Mouse (Mus musculus) neural tube, embryonic 10.5 days (tissue): ENCODE results near the gene Stk11.

ENCODE experiments used
- DNase-seq: peaks from one replicate; pipeline ENCODE4 v3.0.0-alpha.2; 2017; ENCODE audit warnings: low spot score; ENCODE audit errors: extremely low spot score

The Stk11 gene

DNA sequence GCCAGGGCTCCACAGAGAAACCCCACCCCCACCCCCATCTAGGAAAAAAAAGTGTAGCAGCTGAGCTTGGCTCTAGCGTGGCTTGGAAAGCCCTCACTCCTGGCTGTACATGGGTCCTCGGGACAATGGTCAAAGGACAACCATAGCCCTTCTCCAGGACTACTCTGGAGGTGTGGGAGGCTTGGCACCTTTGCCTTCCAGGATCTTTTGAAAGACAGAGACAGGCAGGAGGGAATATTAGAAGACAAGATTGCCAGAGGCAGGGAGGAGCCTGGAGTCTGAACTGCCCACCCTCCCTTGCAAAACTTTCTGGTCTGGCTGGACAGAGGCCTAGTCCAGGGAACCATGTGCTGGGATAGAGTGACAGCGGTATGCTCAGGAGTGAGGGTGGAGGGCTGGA lies 20.9 kb upstream of the Stk11 start:
- DNase-seq, result no peak

GRCm38 (mm10) chr10:80095547-80095946 lies 20.1 kb upstream of the Stk11 start:
- DNase-seq, result no peak

GRCm38 (mm10) chr10:80097275-80097674 lies 18.3 kb upstream of the Stk11 start:
- DNase-seq, result no peak

- DNase-seq, result no peak
These were observed 17.0 kb upstream of the Stk11 start for GRCm38 (mm10) chr10:80098630-80099029.

GRCm38 (mm10) chr10:80100982-80101381 lies 14.6 kb upstream of the Stk11 start:
- DNase-seq, result no peak

- peak; percentile 90 for DNase-seq
These were observed 13.2 kb upstream of the Stk11 start for GRCm38 (mm10) chr10:80102216-80102915.

DNA sequence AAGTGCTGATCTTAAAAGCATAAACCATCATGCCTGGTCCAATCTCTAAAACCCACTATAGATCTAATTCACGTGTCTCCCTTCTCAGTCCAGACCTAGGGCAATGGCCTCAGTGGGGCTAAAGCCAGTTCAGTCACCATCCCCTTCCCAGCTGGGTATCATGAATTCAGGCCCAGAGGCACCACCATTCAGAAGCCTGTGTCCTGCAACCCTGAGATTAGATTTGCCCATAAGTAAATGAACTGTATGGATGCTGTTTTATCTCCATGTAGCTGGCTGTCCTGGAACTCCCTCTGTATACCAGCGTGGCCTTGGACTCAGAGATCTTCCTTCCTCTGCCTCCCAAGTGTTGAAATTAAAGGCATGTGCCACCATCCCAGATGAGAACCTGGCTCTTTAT lies 12.6 kb upstream of the Stk11 start:
- no peak for DNase-seq

DNA sequence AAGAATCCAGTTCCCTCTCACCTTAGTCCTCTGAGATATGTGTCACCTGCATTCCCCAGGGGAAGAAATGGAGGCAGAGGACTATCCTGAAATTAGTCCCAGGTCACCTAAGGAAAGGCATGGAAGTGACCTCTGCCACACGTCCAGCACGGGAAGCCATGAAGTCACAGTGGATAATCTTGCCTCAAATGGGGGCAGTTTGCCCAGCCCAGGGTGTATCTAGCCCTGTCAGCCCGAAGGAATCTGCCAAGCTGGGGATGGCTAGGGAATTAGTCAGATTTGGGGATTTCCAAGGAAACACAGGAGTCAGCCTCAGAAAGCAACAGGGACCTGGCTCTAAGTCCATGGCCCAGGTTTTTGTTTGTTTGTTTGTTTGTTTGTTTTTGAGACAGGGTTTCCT lies 11.4 kb upstream of the Stk11 start:
- no peak for DNase-seq

DNA sequence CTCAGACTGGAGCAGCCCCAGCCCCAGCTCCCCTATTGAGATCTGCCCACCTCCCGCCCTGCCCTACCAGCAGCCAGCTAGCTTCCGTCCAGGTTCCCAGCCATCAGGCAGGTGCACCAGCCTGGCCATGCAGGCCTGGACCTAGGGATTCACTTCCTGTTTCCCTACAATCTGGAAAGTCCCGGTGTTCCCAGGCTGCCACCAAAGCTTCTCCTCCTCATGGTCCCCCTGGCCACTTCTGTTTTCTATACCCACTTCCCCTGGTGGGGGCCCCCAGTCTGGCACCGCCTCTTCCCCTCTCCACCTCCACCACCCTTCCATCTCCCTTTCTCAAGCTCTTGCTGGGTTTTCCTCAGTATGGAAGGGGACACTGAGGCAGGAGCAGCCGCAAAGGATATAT lies 10.1 kb upstream of the Stk11 start, which contains the start of gene Sbno2:
Gene Sbno2, minus strand, starts transcription at position 112 of the 400 bp plus-strand sequence.
- DNase-seq, result no peak

DNA sequence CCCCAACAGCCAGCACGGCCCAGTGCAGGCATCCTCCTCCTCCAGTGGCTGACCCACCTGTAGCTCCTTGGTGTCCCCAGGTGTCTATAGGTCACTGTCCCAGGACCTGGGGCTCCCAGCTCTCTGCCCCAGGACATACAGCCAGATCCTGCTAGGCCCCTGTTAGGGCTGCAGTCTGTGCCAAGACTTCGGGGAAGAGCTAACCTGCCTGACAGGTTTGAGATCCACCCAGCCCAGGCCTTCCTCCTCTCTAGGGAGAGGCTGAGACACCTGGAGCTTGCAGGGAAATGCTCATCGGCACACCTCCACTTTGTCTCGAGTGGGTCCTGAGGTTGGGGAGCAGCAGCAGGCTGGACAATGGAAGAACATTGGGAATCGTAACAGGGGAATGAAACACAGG lies 9.7 kb upstream of the Stk11 start:
- DNase-seq, result no peak

GRCm38 (mm10) chr10:80107678-80108077 lies 7.9 kb upstream of the Stk11 start:
- no peak for DNase-seq

- DNase-seq, result peak; percentile 93
These were observed 990 bp upstream of the Stk11 start for GRCm38 (mm10) chr10:80114341-80115284.

GRCm38 (mm10) chr10:80115944-80116335 lies 337 bp downstream of the Stk11 start:
- no peak for DNase-seq

DNA sequence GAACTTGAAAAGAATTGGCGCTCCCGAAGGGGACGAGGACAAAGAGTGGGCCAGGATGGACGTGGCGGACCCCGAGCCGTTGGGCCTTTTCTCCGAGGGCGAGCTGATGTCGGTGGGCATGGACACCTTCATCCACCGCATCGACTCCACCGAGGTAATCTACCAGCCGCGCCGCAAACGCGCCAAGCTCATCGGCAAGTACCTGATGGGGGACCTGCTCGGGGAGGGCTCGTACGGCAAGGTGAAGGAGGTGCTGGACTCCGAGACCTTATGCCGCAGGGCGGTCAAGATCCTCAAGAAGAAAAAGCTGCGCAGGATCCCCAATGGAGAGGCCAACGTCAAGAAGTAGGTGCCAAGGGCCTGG lies 942 bp downstream of the Stk11 start:
- DNase-seq, result peak; percentile 44

- no peak for DNase-seq
These were observed 1.5 kb downstream of the Stk11 start for GRCm38 (mm10) chr10:80116927-80117691.

GRCm38 (mm10) chr10:80117736-80118135 lies 2.1 kb downstream of the Stk11 start:
- no peak for DNase-seq

DNA sequence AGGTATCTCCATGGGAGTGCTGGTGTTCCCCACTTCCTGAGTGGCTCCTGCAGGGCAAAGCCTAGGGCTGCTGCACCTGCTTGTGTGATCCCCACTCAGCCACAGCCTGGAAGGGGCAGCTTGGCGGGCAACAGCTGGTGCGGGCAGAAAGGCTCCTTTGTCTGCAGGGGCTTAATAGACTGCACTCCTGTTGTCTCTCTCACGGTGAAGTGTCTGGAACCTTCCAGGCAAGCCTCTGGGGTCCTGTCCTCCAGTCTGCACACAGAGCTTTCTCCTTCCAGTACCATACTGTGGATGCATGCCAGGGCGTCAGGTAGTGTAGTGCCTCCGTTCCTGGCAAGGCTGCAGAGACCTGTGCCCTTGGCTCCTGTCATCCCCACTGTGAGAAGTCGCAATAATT lies 2.9 kb downstream of the Stk11 start:
- DNase-seq, result no peak

DNA sequence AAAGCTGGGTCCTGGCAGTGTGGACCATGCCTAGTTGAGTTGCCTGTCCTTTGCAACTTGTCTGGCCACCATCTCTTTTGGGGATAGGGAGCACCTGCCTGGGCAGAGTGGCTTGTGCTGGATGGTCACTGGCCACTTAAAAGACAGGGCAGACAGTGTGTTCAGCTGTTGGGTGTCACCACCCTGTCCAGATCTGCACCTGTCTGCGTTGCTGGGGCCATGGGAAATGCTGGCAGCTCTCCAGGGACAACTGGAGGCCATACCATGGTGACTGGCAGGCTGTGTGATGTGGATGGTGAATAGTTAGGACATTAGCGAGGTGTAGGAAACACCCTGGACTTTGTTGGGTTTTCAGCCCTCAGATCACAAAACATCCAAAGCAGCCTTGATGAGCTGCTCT lies 4.5 kb downstream of the Stk11 start:
- DNase-seq, result no peak

DNA sequence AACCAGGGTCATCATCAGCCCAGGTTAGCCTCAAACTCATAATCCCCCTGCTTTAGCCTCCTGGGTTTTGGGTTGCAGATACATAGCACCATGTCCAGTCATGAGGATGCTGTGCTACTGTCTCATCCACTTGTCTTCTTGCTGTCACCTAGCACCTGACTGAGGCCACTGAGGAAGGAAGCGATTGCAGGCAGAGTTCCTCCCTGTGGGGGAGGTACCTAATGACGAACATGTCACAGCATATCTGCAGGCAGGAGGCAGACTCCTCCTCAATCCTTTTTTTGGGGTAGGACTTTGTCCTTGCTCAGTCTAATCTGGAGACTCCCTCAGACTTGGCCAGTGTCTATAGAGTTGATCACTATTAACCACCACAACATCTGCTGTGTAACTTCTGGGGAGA lies 6.0 kb downstream of the Stk11 start:
- no peak for DNase-seq

GRCm38 (mm10) chr10:80123932-80124562 lies 8.4 kb downstream of the Stk11 start:
- DNase-seq, result no peak

GRCm38 (mm10) chr10:80127920-80128319 lies 12.3 kb downstream of the Stk11 start:
- DNase-seq, result no peak
